Comparison of ENCODE assay signal across 13 mouse cellular contexts in genomic region chr15:85494163-85494621, GRCm38 (mm10). TPM values are rescaled to one million over a fixed set of nuclear protein-coding genes. Genes with fewer than 3 reads are reported as not detected.
DNase-seq lines count a peak whose midpoint lies in the region; ATAC-seq lines count a peak whose summit lies in the region.
"Had no signal": no experiment of that assay in that cellular context is flagged by ENCODE, and none has a peak within 500 bp of the region (broad histone marks: within the 10 kb centered on the region; RNA-seq: fewer than 3 reads in every experiment).

No protein-coding gene starts in this region.

- H3K27ac ChIP-seq in neural tube, embryonic 12.5 days = no peak overlapping the region
- H3K27ac ChIP-seq: embryonic facial prominence, embryonic 13.5 days; liver, embryonic 15.5 days had no signal

- DNase-seq in cerebellum, postnatal 25 days = peak; percentile 42 to 45
- DNase-seq in layer of hippocampus, postnatal 14 days (ENCODE audit: low spot score in 2 of 2) = peak; percentile 67 to 75
- no peak for DNase-seq in thymus, postnatal 4 days
- no peak for DNase-seq in thymus, postnatal 10 days (ENCODE audit: low spot score in 2 of 2)
- no peak for DNase-seq in spleen, adult 18-20 months
- no peak for DNase-seq in lung, adult 18-20 months

- peaks cover 44% of the 10 kb centered on the region for H3K4me1 ChIP-seq in neural tube, embryonic 12.5 days
- H3K4me1 ChIP-seq: liver, embryonic 15.5 days had no signal

- ATAC-seq in frontal cortex, adult (ENCODE audit: low TSS enrichment) = peak; percentile 94
- peak; percentile 52; the same call in 1 of the 2 replicates for ATAC-seq in neural tube, embryonic 12.5 days (ENCODE audit: low FRiP score, low read depth)
- ATAC-seq: Patski had no signal

- H3K4me3 ChIP-seq in neural tube, embryonic 12.5 days = no peak overlapping the region
- H3K4me3 ChIP-seq: embryonic facial prominence, embryonic 13.5 days; liver, embryonic 15.5 days had no signal

- H3K9ac ChIP-seq in neural tube, embryonic 12.5 days = no peak overlapping the region
- H3K9ac ChIP-seq: embryonic facial prominence, embryonic 13.5 days; liver, embryonic 15.5 days had no signal

- no peak overlapping the region for H3K4me2 ChIP-seq in neural tube, embryonic 12.5 days (replicated peaks)
- H3K4me2 ChIP-seq: embryonic facial prominence, embryonic 13.5 days; liver, embryonic 15.5 days had no signal

- H3K27me3 ChIP-seq in neural tube, embryonic 12.5 days (replicated peaks) = no peaks in the 10 kb centered on the region
- H3K27me3 ChIP-seq: Patski had no signal

- H3K9me3 ChIP-seq in neural tube, embryonic 12.5 days = no peaks in the 10 kb centered on the region
- H3K9me3 ChIP-seq: embryonic facial prominence, embryonic 13.5 days; liver, embryonic 15.5 days had no signal

- WGBS in neural tube, embryonic 12.5 days = 2% methylated on average over 11 of the region's 11 CpGs

- H3K36me3 ChIP-seq in neural tube, embryonic 12.5 days = no peaks in the 10 kb centered on the region
- H3K36me3 ChIP-seq: embryonic facial prominence, embryonic 13.5 days; liver, embryonic 15.5 days had no signal

RNA-seq across cellular contexts. Expression of gene 7530416G11Rik, which starts 8.8 kb away (rescaled TPM):
- total RNA-seq in layer of hippocampus, postnatal 14 days (2021) = not detected
- polyA plus RNA-seq in neural tube, embryonic 12.5 days (2016; fragmentation: Nextera tagmentation; extraction: Ambion mirVana) = not detected in 2 replicates
- total RNA-seq: hematopoietic stem cell, adult 5-6 weeks had no signal
- polyA plus RNA-seq: embryonic facial prominence, embryonic 13.5 days; liver, embryonic 15.5 days; Patski; small intestine, adult 2 months had no signal

Comparison
In these comparisons a context has a peak if more than half of its experiments do, and no peak if none do; other contexts are left out.
1. DNase-seq: peak in cerebellum, postnatal 25 days (2 of 2) and layer of hippocampus, postnatal 14 days (2 of 2); none in thymus, postnatal 4 days (single experiment), thymus, postnatal 10 days (0 of 2), spleen, adult 18-20 months (0 of 2) and lung, adult 18-20 months (0 of 2).